Mouse (Mus musculus) retina, adult 2 months (tissue): Measurements from ENCODE around the gene Nek5.

Source experiments
- DNase-seq: peaks from one replicate; pipeline ENCODE4 v3.0.0-alpha.2; 2012; ENCODE audit warnings: low read depth, low spot score

Gene Nek5

GRCm38 (mm10) chr8:22089226-22089625, 35.6 kb downstream of the Nek5 start:
- DNase-seq: no peak

- DNase-seq: no peak
These were observed 45.4 kb downstream of the Nek5 start for GRCm38 (mm10) chr8:22079313-22080007.

GRCm38 (mm10) chr8:22061126-22061525, 63.7 kb downstream of the Nek5 start:
- DNase-seq: no peak

GRCm38 (mm10) chr8:22060446-22060889, 64.4 kb downstream of the Nek5 start, which contains the start of gene Alg11:
Gene Alg11, plus strand, starts transcription at chr8:22060721.
- DNase-seq: peak; percentile 94

GRCm38 (mm10) chr8:22059821-22060445, 64.9 kb downstream of the Nek5 start, which contains the start of gene Atp7b:
Gene Atp7b, minus strand, starts transcription at chr8:22060305.
- DNase-seq: peak; percentile 23

GRCm38 (mm10) chr8:22059153-22059738, 65.6 kb downstream of the Nek5 start:
- DNase-seq: no peak

GRCm38 (mm10) chr8:22058368-22058767, 66.5 kb downstream of the Nek5 start:
- no peak for DNase-seq

- DNase-seq: no peak
These were observed 68.0 kb downstream of the Nek5 start for GRCm38 (mm10) chr8:22056850-22057249.

GRCm38 (mm10) chr8:22055492-22055877, 69.4 kb downstream of the Nek5 start:
- no peak for DNase-seq

- DNase-seq: no peak
These were observed 70.0 kb downstream of the Nek5 start for GRCm38 (mm10) chr8:22054674-22055491.

- DNase-seq: peak; percentile 34
These were observed 77.0 kb downstream of the Nek5 start for GRCm38 (mm10) chr8:22047699-22048464.

- DNase-seq: no peak
These were observed 81.1 kb downstream of the Nek5 start for GRCm38 (mm10) chr8:22043706-22044105.

GRCm38 (mm10) chr8:22042515-22042914, 82.3 kb downstream of the Nek5 start:
- no peak for DNase-seq

- no peak for DNase-seq
These were observed 84.7 kb downstream of the Nek5 start for GRCm38 (mm10) chr8:22040153-22040509.

- no peak for DNase-seq
These were observed 85.2 kb downstream of the Nek5 start for GRCm38 (mm10) chr8:22039468-22040152.

- DNase-seq: no peak
These were observed 87.8 kb downstream of the Nek5 start for GRCm38 (mm10) chr8:22037022-22037421.

GRCm38 (mm10) chr8:22036137-22036536, 88.7 kb downstream of the Nek5 start:
- DNase-seq: no peak

GRCm38 (mm10) chr8:22030990-22031389, 93.9 kb downstream of the Nek5 start:
- DNase-seq: no peak

GRCm38 (mm10) chr8:22028973-22029372, 95.9 kb downstream of the Nek5 start:
- DNase-seq: no peak

- DNase-seq: no peak
These were observed 99.6 kb downstream of the Nek5 start for GRCm38 (mm10) chr8:22025241-22025640.
